Comparison of ENCODE assay signal across 23 mouse cellular contexts in the genomic region with DNA sequence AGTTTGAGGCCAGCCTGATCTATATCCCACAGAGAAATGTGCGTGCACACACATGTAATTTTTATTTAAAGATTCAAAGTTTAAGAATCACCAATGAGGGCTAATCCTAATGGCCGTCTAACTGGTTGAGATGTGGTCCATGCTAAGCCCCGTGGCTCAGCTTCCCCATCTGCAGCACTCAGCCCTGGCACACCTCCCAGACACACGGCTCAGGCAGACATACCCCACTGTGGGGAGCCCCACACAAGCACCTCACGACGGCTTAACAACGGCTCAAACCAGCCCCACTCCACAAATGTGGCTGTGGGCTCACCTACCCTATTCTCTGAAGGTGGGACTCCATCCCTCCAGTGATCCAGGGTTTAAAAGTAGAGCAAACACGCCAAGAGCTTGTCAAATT.
"Had no signal": no experiment of that assay in that cellular context is flagged by ENCODE, and none has a peak within 500 bp of the region (broad histone marks: within the 10 kb centered on the region; RNA-seq: fewer than 3 reads in every experiment).

No protein-coding gene starts in this region.

- H3K27me3 ChIP-seq: embryonic facial prominence, embryonic 12.5 days; embryonic facial prominence, embryonic 13.5 days; embryonic facial prominence, embryonic 15.5 days; forebrain, embryonic 12.5 days; forebrain, embryonic 13.5 days; forebrain, embryonic 15.5 days had no signal

- H3K27ac ChIP-seq: embryonic facial prominence, embryonic 10.5 days; embryonic facial prominence, embryonic 12.5 days; embryonic facial prominence, embryonic 13.5 days; embryonic facial prominence, embryonic 15.5 days; forebrain, embryonic 10.5 days; forebrain, embryonic 12.5 days; forebrain, embryonic 13.5 days; forebrain, embryonic 15.5 days; gastrocnemius, adult 2 months; heart, adult 2 months had no signal

- H3K9me3 ChIP-seq: embryonic facial prominence, embryonic 10.5 days; embryonic facial prominence, embryonic 12.5 days; embryonic facial prominence, embryonic 13.5 days; embryonic facial prominence, embryonic 15.5 days; forebrain, embryonic 10.5 days; forebrain, embryonic 12.5 days; forebrain, embryonic 13.5 days; forebrain, embryonic 15.5 days had no signal

- ATAC-seq: forebrain, embryonic 13.5 days; forebrain, embryonic 14.5 days; forebrain, embryonic 15.5 days; forebrain, embryonic 16.5 days had no signal

- H3K4me3 ChIP-seq: embryonic facial prominence, embryonic 10.5 days; embryonic facial prominence, embryonic 12.5 days; embryonic facial prominence, embryonic 13.5 days; embryonic facial prominence, embryonic 15.5 days; erythroblast, embryonic 14.5 days; forebrain, embryonic 10.5 days; forebrain, embryonic 12.5 days; forebrain, embryonic 13.5 days; forebrain, embryonic 15.5 days; gastrocnemius, adult 2 months; heart, adult 2 months had no signal

- H3K9ac ChIP-seq: embryonic facial prominence, embryonic 12.5 days; embryonic facial prominence, embryonic 13.5 days; embryonic facial prominence, embryonic 15.5 days; forebrain, embryonic 12.5 days; forebrain, embryonic 13.5 days; forebrain, embryonic 15.5 days; forebrain, postnatal 0 days had no signal

- DNase-seq: cerebellum, adult 2 months; cerebellum, adult 9-10 months; cerebellum, adult 9-11 months; cerebellum, postnatal 36 days; gastrocnemius, adult 2 months; gastrocnemius, postnatal 10 days; gastrocnemius, postnatal 14 days; gastrocnemius, postnatal 25 days; gastrocnemius, postnatal 36 days; heart, adult 11 months; heart, adult 2 months had no signal

- H3K4me2 ChIP-seq: embryonic facial prominence, embryonic 12.5 days; embryonic facial prominence, embryonic 13.5 days; embryonic facial prominence, embryonic 15.5 days; forebrain, embryonic 12.5 days; forebrain, embryonic 13.5 days; forebrain, embryonic 15.5 days had no signal
